Mouse (Mus musculus): Measurements from ENCODE around the gene Cdon. TPM values are rescaled to one million over a fixed set of nuclear protein-coding genes. Genes with fewer than 3 reads are reported as not detected.
A peak's percentile ranks its signal among the peaks of the same experiment; 100 is the strongest.

The Cdon gene
- 0.52 TPM in 2 replicates for polyA plus RNA-seq (2012; rRNA removed)
- 0.21 and 0.36 TPM in 2 replicates for polyA plus RNA-seq (2014; fragmentation: Nextera tagmentation; extraction: Ambion mirVana)

DNA sequence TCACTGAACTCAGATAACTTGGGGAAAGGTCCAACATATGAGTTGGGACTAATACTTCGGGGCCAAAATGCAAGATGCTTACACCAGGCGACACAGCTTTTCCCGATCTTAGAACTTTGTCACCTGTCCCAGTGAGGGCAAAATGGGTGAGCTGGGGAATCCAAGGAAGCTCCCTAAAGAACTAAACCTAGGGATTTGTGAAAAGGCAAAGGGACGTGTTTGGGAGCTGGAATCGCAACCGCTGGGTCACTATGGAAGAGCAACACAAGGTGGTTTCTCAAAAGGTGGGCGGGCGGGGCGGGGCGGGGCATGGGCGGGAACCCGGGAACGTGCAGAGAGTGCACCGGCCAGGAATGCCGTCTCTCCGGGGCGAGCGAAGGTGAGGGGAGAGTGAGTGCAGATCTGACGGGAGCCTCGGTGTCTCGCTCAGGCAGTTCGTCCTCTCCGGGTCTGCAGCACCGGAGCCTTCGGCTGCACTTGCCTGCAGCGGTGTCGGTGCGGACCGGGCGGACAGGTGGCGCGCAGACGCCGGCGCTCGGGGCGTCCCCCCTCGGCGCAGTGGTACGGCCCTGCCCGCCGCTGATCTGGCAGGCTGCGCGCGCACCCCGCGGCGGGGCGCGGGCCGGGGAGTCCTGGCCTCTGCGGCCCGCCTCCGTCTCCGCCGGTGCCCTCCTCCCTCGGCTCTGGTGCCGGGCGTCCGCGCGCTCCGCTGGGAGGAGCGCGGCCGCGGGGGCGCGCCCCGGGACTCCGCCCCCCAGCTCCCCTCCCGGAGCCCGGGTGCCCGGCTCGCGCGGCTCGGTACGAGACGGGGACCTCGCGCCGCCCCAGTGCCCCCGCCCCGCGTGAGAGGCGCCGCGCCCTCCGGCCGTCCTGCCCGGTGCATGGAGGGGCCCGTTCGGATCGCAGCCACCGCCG is at the start of gene Cdon:
TSS of gene Cdon (plus strand) at position 324 of the 915 bp plus-strand sequence.
- no peaks in the 10 kb centered on the region for H3K9me3 ChIP-seq (ENCODE audit: control insufficient read depth, low read length)
- H3K4me2 ChIP-seq (ENCODE audit: low read depth): peak within 1 kb of the TSS; percentile 79
- H3K4me1 ChIP-seq (replicated peaks; ENCODE audit: control insufficient read depth in 2 of 2, insufficient read depth in 2 of 2, low read length in 1 of 2): no peaks in the 10 kb centered on the region
- WGBS (ENCODE audit: insufficient replicate concordance): under 1% methylated on average over 69 of the region's 97 CpGs
- no peak within 1 kb of the TSS for H3K27ac ChIP-seq
- DNase-seq (ENCODE audit: low read depth in 3 of 3, low spot score in 3 of 3) (peak; percentile 73 to 79 (median 76)), ATAC-seq (ENCODE audit: insufficient read depth) (peak; percentile 98)
- H3K9ac ChIP-seq (replicated peaks): peak within 1 kb of the TSS; percentile 56
- no peak for TF ChIP-seq CTCF (IDR thresholded peaks at IDR 0.05; ENCODE audit: low read depth)
- no peak for TF ChIP-seq EP300 (IDR thresholded peaks at IDR 0.05; ENCODE audit: low read depth)
- no peaks in the 10 kb centered on the region for H3K36me3 ChIP-seq (replicated peaks; ENCODE audit: control insufficient read depth, insufficient read depth, low read depth)
- H3K27me3 ChIP-seq (ENCODE audit: control insufficient read depth, insufficient read depth, low read length): peaks cover 28% of the 10 kb centered on the region
- H3K4me3 ChIP-seq (ENCODE audit: insufficient read depth in 1 of 2, low read depth in 2 of 2, low read length in 2 of 2): peak within 1 kb of the TSS; percentile 53 to 66

DNA sequence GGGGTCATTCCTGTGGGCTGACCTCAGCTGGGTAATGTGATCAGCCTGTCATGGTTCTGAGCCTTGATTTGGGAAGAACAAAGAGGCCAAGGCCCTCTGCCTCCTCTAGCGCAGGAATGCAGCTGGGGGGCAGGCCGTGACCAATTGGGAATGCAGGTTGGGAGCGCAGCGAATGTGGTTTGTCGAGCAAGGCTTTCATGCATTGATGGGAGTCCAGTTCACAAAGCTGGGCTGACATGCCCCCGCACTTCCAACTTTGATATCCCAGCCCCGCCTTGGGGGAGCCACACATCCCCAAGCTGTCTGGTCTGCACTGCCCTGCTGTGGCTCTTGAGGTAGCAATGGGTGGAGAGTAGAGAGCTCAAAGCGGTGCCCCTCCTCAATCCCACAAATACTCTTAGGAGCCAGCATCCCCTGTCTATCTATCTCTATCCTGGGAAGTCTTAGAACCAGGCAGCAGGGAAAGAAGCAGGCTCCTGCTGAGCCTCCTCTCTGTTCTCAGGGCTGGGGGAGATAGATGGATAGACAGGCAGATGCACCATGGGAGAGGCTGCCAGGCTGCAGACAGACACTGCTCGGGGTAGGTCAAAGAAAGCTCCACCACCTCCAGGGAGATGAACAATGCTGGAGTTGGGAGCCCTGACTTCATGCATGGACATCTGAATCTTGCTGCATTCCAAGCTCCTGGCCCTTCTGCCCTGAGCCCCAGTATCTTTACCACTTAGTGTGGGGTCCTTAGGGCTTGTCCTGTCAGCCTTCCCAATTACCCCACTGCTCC is 48.4 kb upstream of the Cdon start:
- no peak for ATAC-seq (ENCODE audit: insufficient read depth)
- H3K9me3 ChIP-seq (ENCODE audit: control insufficient read depth, low read length): no peaks in the 10 kb centered on the region
- DNase-seq (ENCODE audit: low read depth in 3 of 3, low spot score in 3 of 3): no peak
- H3K36me3 ChIP-seq (replicated peaks; ENCODE audit: control insufficient read depth, insufficient read depth, low read depth): no peaks in the 10 kb centered on the region
- H3K4me1 ChIP-seq (replicated peaks; ENCODE audit: control insufficient read depth in 2 of 2, insufficient read depth in 2 of 2, low read length in 1 of 2): no peaks in the 10 kb centered on the region
- no peaks in the 10 kb centered on the region for H3K27me3 ChIP-seq (ENCODE audit: control insufficient read depth, insufficient read depth, low read length)
- H3K4me3 ChIP-seq (ENCODE audit: insufficient read depth in 1 of 2, low read depth in 2 of 2, low read length in 2 of 2): no peak overlapping the region
- H3K27ac ChIP-seq: no peak overlapping the region
- H3K9ac ChIP-seq (replicated peaks): no peak overlapping the region
- TF ChIP-seq EP300 (IDR thresholded peaks at IDR 0.05; ENCODE audit: low read depth): no peak
- no peak for TF ChIP-seq CTCF (IDR thresholded peaks at IDR 0.05; ENCODE audit: low read depth)
- no peak overlapping the region for H3K4me2 ChIP-seq (ENCODE audit: low read depth)
- WGBS (ENCODE audit: insufficient replicate concordance): 45% methylated on average over 9 of the region's 9 CpGs

DNA sequence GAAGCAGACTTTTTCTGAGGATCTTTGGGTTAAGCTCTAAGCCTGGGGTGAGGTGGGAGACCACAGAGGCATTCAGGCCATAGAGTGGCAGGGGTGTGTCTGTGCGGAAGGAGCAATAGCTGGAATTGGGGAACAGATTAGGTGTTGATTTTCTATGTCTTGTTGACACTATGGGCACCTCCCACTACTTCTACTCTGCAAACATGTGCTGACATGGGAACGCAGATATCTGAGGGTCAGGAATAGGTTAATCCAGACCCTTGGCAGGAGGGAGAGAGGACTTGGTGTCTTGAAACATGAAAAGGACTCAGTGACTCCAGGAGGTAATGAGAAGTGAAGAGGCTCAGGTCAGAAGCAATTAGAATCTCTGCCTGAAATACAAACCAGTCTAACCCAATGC is 43.0 kb upstream of the Cdon start:
- TF ChIP-seq CTCF (IDR thresholded peaks at IDR 0.05; ENCODE audit: low read depth): no peak
- no peak overlapping the region for H3K4me2 ChIP-seq (ENCODE audit: low read depth)
- no peaks in the 10 kb centered on the region for H3K9me3 ChIP-seq (ENCODE audit: control insufficient read depth, low read length)
- H3K27me3 ChIP-seq (ENCODE audit: control insufficient read depth, insufficient read depth, low read length): no peaks in the 10 kb centered on the region
- 49% methylated on average over 2 of the region's 2 CpGs for WGBS (ENCODE audit: insufficient replicate concordance)
- ATAC-seq (ENCODE audit: insufficient read depth) (no peak), DNase-seq (ENCODE audit: low read depth in 3 of 3, low spot score in 3 of 3) (no peak)
- no peak overlapping the region for H3K9ac ChIP-seq (replicated peaks)
- H3K4me3 ChIP-seq (ENCODE audit: insufficient read depth in 1 of 2, low read depth in 2 of 2, low read length in 2 of 2): no peak overlapping the region
- H3K27ac ChIP-seq: no peak overlapping the region
- no peaks in the 10 kb centered on the region for H3K4me1 ChIP-seq (replicated peaks; ENCODE audit: control insufficient read depth in 2 of 2, insufficient read depth in 2 of 2, low read length in 1 of 2)
- H3K36me3 ChIP-seq (replicated peaks; ENCODE audit: control insufficient read depth, insufficient read depth, low read depth): no peaks in the 10 kb centered on the region

DNA sequence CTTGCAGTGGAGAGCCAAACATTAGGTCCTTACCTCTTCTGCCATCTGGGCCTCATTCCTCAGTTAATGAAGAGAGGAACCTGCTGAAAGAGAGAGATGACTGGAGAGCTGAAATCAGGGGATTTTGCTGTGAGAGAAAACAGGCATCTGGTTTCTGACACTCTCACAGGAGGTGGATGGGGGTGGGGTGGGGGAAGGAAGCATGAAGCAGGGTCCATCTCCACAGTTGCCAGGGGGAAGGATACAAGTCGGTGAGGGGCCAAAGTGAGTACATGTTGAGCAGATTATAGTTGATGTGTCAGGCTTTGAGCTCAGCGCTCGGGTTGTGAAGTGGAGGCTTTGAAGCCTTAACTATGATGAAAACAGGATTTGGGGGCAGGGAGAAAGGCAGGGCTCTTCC is 41.9 kb upstream of the Cdon start:
- Histone ChIP-seq H3K27ac (no peak overlapping the region), H3K9ac (replicated peaks) (no peak overlapping the region), H3K4me1 (replicated peaks; ENCODE audit: control insufficient read depth in 2 of 2, insufficient read depth in 2 of 2, low read length in 1 of 2) (no peaks in the 10 kb centered on the region), H3K9me3 (ENCODE audit: control insufficient read depth, low read length) (no peaks in the 10 kb centered on the region), H3K27me3 (ENCODE audit: control insufficient read depth, insufficient read depth, low read length) (no peaks in the 10 kb centered on the region), H3K4me3 (ENCODE audit: insufficient read depth in 1 of 2, low read depth in 2 of 2, low read length in 2 of 2) (no peak overlapping the region), H3K4me2 (ENCODE audit: low read depth) (no peak overlapping the region), H3K36me3 (replicated peaks; ENCODE audit: control insufficient read depth, insufficient read depth, low read depth) (no peaks in the 10 kb centered on the region)
- 47% methylated on average over 3 of the region's 3 CpGs for WGBS (ENCODE audit: insufficient replicate concordance)
- DNase-seq (ENCODE audit: low read depth in 3 of 3, low spot score in 3 of 3): no peak
- no peak for ATAC-seq (ENCODE audit: insufficient read depth)
- TF ChIP-seq EP300 (IDR thresholded peaks at IDR 0.05; ENCODE audit: low read depth) (no peak), CTCF (IDR thresholded peaks at IDR 0.05; ENCODE audit: low read depth) (no peak)

DNA sequence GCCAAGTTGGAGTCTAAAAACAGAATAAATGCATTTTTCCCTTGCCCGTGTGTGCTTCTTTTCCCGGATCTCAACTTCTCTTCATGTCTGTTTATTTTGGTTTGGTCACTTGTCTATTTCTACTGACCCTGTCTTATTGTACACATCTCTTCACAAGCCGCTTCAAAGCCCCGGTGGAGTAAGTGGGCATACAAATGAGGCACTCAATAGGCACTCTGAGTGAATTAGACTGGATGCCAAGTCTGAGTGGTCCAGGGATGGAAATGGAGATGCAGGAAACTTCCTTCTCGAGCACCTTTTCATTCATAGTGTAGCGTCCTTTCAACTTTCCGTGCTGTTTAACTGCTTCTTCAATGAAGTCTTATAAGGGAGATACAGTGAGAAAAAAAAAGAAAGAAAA is 21.0 kb upstream of the Cdon start:
- H3K9ac ChIP-seq (replicated peaks): no peak overlapping the region
- TF ChIP-seq CTCF (IDR thresholded peaks at IDR 0.05; ENCODE audit: low read depth): no peak
- TF ChIP-seq EP300 (IDR thresholded peaks at IDR 0.05; ENCODE audit: low read depth): no peak
- WGBS (ENCODE audit: insufficient replicate concordance): 57% methylated on average over 7 of the region's 7 CpGs
- H3K9me3 ChIP-seq (ENCODE audit: control insufficient read depth, low read length): no peaks in the 10 kb centered on the region
- H3K27ac ChIP-seq: no peak overlapping the region
- no peaks in the 10 kb centered on the region for H3K36me3 ChIP-seq (replicated peaks; ENCODE audit: control insufficient read depth, insufficient read depth, low read depth)
- ATAC-seq (ENCODE audit: insufficient read depth) (no peak), DNase-seq (ENCODE audit: low read depth in 3 of 3, low spot score in 3 of 3) (no peak)
- H3K4me1 ChIP-seq (replicated peaks; ENCODE audit: control insufficient read depth in 2 of 2, insufficient read depth in 2 of 2, low read length in 1 of 2): no peaks in the 10 kb centered on the region
- no peak overlapping the region for H3K4me2 ChIP-seq (ENCODE audit: low read depth)
- H3K4me3 ChIP-seq (ENCODE audit: insufficient read depth in 1 of 2, low read depth in 2 of 2, low read length in 2 of 2): no peak overlapping the region
- no peaks in the 10 kb centered on the region for H3K27me3 ChIP-seq (ENCODE audit: control insufficient read depth, insufficient read depth, low read length)
